Mouse (Mus musculus): ENCODE data around the gene Asb18. TPM values are rescaled to one million over a fixed set of nuclear protein-coding genes. Genes with fewer than 3 reads are reported as not detected.

The Asb18 gene
- total and polyA plus RNA-seq, 3 experiments = 20.7 to 35.3 (median 22.9) TPM

DNA sequence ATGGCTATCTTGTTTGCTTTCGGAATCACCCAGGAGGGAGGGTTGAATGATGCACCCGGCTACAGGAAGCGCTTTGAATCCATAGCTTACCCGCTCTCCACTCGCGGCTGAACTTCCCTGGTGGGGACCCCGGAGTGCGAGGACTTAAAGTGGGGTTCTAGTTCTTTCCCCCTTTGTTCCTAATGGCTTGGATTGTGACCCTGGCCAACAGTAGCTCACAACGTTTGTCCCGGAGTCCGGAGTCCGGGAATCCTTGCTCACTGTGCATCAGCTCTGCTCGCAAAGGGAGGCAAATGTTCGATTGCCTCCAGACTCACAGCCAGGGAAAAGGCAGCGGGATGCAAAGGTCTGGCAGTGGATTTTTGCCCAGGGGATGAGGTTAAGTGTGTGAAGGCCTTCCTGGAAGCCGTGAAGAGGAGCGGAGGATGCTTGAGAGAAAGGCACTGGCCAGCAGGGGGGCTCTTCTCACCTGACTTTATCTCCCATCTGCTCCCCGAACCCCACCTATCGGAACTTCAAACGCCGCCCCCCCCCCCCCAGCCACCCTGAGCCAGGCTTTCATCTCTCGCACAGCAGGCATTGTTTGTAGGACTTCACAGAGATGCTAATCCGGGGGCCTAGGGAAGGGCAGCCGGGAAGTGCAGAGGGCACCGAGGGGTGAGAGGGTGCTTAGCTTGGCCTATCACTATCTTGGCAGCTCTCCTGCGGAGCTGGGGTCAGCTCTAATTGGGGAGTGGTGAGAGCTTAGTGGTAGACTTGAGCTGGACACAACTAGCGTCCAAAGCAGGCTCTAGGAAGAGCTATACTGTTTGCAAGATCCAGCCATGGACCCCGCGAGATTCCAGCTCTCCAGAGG is 78.7 kb downstream of the Asb18 start:
- DNase-seq = no peak
- Histone ChIP-seq H3K4me3 (no peak overlapping the region), H3K27me3 (ENCODE audit: control insufficient read depth, insufficient read depth, low read length) (peaks cover 52% of the 10 kb centered on the region), H3K79me2 (replicated peaks; ENCODE audit: control insufficient read depth, insufficient read depth, low read length) (no peaks in the 10 kb centered on the region), H3K4me1 (ENCODE audit: control insufficient read depth, insufficient read depth, low read length) (no peaks in the 10 kb centered on the region), H3K9ac (ENCODE audit: low read depth, low read length) (no peak overlapping the region), H3K27ac (no peak overlapping the region), H3K36me3 (ENCODE audit: control insufficient read depth, insufficient read depth, low read length) (no peaks in the 10 kb centered on the region)
- WGBS = 6% methylated on average over 29 of the region's 29 CpGs
- intact Hi-C loops (cut with DNase I) = no loop called here
- TF ChIP-seq EP300 (IDR thresholded peaks at IDR 0.05; ENCODE audit: insufficient read depth, low read depth, low read length) (no peak), POLR2A (IDR thresholded peaks at IDR 0.05; ENCODE audit: insufficient read depth, low read depth, low read length) (no peak), CTCF (IDR thresholded peaks at IDR 0.05) (no peak)

DNA sequence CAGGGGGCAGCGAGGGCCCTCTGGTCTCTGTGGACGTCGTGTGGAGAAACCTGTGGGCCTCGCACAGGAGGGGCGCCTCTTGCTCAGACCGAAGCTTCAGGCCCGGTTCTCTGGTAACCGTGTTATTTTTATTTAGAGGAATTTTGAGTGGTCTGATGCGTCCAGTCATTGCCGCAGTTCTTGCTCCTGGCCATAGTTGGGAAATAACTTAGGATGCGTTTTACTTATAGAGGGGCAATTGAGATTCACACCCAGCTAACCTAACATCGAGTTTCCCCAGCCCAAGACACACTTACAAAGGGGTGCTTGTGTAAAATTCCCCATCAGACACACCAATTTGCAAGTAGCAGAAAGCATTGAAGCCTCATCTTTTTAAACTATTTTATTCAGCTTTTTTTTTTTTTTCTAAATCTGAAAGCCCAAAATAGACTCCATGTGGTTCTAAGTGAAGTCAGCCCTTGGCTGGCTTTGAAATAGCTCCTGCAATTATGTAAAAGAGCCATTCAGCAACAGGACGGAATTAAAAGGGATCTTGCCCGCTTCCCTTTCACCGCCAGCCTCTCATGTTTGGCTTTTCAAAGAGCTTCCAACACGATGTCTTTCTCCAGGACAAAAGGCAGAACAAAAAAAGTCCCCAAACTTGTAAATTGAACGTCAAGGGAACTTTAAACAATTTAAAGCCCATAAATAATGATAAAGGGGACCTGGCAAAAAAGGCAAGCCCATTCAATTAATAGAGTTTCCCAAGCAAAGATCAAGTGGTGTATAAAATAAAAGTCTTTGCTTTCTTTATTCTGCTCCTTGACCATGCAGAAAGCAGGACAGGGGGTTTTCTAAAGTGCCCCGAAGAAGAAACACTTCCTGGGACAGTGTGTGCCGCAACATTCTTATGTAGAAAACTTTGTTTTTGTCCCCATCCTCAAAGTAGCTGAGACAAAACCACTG is 79.9 kb downstream of the Asb18 start:
- WGBS = 12% methylated on average over 19 of the region's 19 CpGs
- no peak for TF ChIP-seq POLR2A (IDR thresholded peaks at IDR 0.05; ENCODE audit: insufficient read depth, low read depth, low read length)
- TF ChIP-seq CTCF (IDR thresholded peaks at IDR 0.05) = no peak
- TF ChIP-seq EP300 (IDR thresholded peaks at IDR 0.05; ENCODE audit: insufficient read depth, low read depth, low read length) = no peak
- Histone ChIP-seq H3K79me2 (replicated peaks; ENCODE audit: control insufficient read depth, insufficient read depth, low read length) (no peaks in the 10 kb centered on the region), H3K27me3 (ENCODE audit: control insufficient read depth, insufficient read depth, low read length) (peaks cover 55% of the 10 kb centered on the region), H3K9ac (ENCODE audit: low read depth, low read length) (no peak overlapping the region), H3K4me3 (no peak overlapping the region), H3K4me1 (ENCODE audit: control insufficient read depth, insufficient read depth, low read length) (no peaks in the 10 kb centered on the region), H3K36me3 (ENCODE audit: control insufficient read depth, insufficient read depth, low read length) (no peaks in the 10 kb centered on the region), H3K27ac (no peak overlapping the region)
- no peak for DNase-seq
- intact Hi-C loops (cut with DNase I) = no loop called here

DNA sequence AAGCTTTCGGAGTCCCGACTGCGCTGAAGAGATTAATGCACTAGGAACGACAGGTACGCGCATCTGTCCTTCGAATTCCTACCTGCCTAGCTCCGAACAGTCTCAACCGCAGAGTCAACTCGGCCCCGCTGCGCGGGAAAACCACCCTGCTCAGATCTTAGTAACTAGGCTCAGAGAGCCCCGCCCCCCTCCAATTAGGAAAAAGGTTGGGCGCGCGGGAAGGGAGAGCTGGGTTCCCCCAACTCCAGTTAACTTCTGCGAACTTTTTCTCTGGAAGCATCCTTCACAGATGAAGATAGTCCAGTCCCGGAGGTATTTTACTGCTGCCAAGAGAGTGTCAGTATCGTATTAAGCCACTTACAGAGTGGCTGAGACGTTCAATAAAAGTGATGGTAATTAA is 80.7 kb downstream of the Asb18 start:
- no peak for DNase-seq
- WGBS = 11% methylated on average over 21 of the region's 21 CpGs
- Histone ChIP-seq H3K4me1 (ENCODE audit: control insufficient read depth, insufficient read depth, low read length) (no peaks in the 10 kb centered on the region; the same call in 1 of the 2 replicates), H3K79me2 (replicated peaks; ENCODE audit: control insufficient read depth, insufficient read depth, low read length) (no peaks in the 10 kb centered on the region), H3K27ac (no peak overlapping the region), H3K36me3 (ENCODE audit: control insufficient read depth, insufficient read depth, low read length) (no peaks in the 10 kb centered on the region), H3K27me3 (ENCODE audit: control insufficient read depth, insufficient read depth, low read length) (peaks cover 61% of the 10 kb centered on the region), H3K9ac (ENCODE audit: low read depth, low read length) (no peak overlapping the region), H3K4me3 (no peak overlapping the region)
- TF ChIP-seq POLR2A (IDR thresholded peaks at IDR 0.05; ENCODE audit: insufficient read depth, low read depth, low read length) (no peak), CTCF (IDR thresholded peaks at IDR 0.05) (no peak), EP300 (IDR thresholded peaks at IDR 0.05; ENCODE audit: insufficient read depth, low read depth, low read length) (no peak)
- intact Hi-C loops (cut with DNase I) = no loop called here

DNA sequence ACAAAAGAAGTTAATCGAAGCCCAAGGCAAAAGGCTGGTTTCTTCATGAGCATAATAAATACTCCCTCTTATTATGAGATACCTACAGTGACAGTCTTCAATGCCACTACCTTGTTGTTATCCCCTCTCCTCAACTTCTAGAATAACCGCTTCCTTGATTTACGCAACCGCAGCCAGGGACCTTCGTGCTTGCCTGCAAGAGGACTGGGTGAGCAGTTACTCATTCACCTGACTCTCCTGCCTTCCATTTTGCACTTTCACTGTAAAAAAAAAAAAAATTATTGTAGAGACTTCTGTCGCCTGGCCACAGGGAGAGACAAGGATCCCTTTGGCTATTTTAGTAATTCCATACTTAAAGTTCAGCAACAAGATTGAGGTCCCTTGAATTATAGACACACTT is 81.4 kb downstream of the Asb18 start:
- no peaks in the 10 kb centered on the region; the same call in 1 of the 2 replicates for H3K4me1 ChIP-seq (ENCODE audit: control insufficient read depth, insufficient read depth, low read length)
- 27% methylated on average over 6 of the region's 6 CpGs for WGBS
- H3K36me3 ChIP-seq (ENCODE audit: control insufficient read depth, insufficient read depth, low read length) = no peaks in the 10 kb centered on the region
- no peak for TF ChIP-seq EP300 (IDR thresholded peaks at IDR 0.05; ENCODE audit: insufficient read depth, low read depth, low read length)
- no peak for TF ChIP-seq CTCF (IDR thresholded peaks at IDR 0.05)
- no peak for TF ChIP-seq POLR2A (IDR thresholded peaks at IDR 0.05; ENCODE audit: insufficient read depth, low read depth, low read length)
- no peak overlapping the region for H3K4me3 ChIP-seq
- intact Hi-C loops (cut with DNase I) = no loop called here
- H3K27ac ChIP-seq = no peak overlapping the region
- no peak overlapping the region for H3K9ac ChIP-seq (ENCODE audit: low read depth, low read length)
- H3K27me3 ChIP-seq (ENCODE audit: control insufficient read depth, insufficient read depth, low read length) = peaks cover 64% of the 10 kb centered on the region
- DNase-seq = no peak
- H3K79me2 ChIP-seq (replicated peaks; ENCODE audit: control insufficient read depth, insufficient read depth, low read length) = no peaks in the 10 kb centered on the region

DNA sequence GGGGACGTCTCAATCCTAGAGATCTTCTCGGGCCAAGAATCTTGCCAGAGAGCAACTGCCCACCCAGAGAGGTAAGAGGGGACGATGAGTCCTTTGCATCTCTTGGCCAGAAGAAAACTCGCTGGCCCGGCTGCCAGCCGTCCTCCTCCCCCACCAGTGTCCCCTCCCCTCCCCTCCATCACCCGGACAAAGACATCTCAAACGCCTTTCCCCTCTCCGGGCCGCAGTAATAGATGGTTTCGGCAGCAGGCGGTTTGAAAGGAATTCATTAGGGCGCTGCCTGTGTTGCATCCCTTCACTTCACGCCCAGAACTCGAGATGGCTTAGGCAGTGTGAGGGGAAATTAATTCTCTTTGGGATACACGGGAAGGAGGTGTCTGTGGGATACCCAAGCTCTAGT is 81.8 kb downstream of the Asb18 start:
- no peak for TF ChIP-seq CTCF (IDR thresholded peaks at IDR 0.05)
- TF ChIP-seq POLR2A (IDR thresholded peaks at IDR 0.05; ENCODE audit: insufficient read depth, low read depth, low read length) = no peak
- TF ChIP-seq EP300 (IDR thresholded peaks at IDR 0.05; ENCODE audit: insufficient read depth, low read depth, low read length) = no peak
- H3K4me3 ChIP-seq = no peak overlapping the region
- no peak overlapping the region for H3K9ac ChIP-seq (ENCODE audit: low read depth, low read length)
- no peaks in the 10 kb centered on the region for H3K36me3 ChIP-seq (ENCODE audit: control insufficient read depth, insufficient read depth, low read length)
- H3K4me1 ChIP-seq (ENCODE audit: control insufficient read depth, insufficient read depth, low read length) = no peaks in the 10 kb centered on the region; the same call in 1 of the 2 replicates
- no peaks in the 10 kb centered on the region for H3K79me2 ChIP-seq (replicated peaks; ENCODE audit: control insufficient read depth, insufficient read depth, low read length)
- no peak for DNase-seq
- H3K27me3 ChIP-seq (ENCODE audit: control insufficient read depth, insufficient read depth, low read length) = peaks cover 62% of the 10 kb centered on the region
- 10% methylated on average over 16 of the region's 16 CpGs for WGBS
- no peak overlapping the region for H3K27ac ChIP-seq
- intact Hi-C loops (cut with DNase I) = no loop called here

Measured in heart, adult 2 months (tissue).